Mouse (Mus musculus): ENCODE measurements around the gene Lrrc8a.
A peak's percentile ranks its signal among the peaks of the same experiment; 100 is the strongest.

Lrrc8a gene

DNA sequence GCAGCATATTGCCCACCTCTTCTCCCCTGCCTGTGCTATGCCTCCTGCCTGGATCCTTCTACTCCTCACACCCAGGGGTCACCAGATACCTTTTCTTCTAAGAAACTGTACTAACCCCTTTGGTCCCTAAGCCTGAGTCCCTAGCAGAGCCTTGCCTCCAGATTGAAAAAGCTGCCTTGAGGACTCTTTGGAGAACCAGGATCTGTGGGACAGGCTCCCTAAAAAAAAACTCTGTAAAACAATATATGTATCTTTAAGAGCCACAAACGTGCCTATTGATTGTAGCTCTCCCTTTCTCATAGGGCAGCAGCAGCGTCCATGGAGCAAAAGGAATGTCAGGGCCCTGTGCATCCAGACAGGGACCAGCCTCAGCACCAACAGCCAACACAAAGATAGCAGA lies 2.8 kb downstream of the Lrrc8a start, which contains the start of gene Gm28035:
TSS of gene Gm28035 (plus strand) at position 301 of the 400 bp plus-strand sequence.
- no peak for DNase-seq

DNA sequence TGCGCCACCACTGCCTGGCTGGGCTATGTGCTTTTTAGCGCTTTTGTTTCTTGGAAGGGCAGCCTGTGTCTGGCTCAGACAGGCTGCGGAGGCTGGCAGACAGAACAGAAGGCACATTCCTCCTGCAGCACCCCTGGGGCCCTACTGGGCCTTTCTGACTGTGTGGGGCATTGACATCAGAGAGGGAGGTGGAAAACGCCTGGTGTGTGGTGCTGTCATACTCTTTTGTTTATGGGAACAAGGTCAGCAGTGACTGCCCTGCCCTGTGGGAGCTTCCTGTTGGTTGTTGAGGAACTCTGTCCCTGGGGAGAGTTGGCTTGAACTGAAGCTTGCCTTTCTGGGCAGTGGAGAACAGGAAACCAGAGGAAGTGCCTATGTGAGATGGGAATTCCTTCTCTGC lies 5.0 kb downstream of the Lrrc8a start:
- DNase-seq = peak; percentile 82

DNA sequence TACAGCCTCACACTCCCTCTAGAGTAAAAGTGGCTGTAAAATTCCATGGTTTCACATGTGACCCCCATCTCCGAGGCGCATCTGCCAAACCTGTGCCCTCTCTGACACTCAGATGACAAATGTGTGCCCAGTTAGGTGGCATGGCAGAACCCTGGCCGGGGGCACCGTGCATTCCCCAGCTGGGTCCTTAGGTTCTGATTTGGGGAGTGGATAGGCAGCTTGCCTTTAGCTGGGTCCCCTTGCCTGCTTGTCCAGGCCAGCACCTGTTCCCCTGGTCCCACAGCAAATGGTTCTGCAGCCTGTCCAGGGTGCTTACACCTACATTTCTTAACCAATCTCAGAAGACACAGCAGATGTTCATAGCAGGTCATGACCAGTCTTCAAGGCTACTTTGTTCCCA lies 5.9 kb downstream of the Lrrc8a start:
- peak; percentile 25 for DNase-seq

DNA sequence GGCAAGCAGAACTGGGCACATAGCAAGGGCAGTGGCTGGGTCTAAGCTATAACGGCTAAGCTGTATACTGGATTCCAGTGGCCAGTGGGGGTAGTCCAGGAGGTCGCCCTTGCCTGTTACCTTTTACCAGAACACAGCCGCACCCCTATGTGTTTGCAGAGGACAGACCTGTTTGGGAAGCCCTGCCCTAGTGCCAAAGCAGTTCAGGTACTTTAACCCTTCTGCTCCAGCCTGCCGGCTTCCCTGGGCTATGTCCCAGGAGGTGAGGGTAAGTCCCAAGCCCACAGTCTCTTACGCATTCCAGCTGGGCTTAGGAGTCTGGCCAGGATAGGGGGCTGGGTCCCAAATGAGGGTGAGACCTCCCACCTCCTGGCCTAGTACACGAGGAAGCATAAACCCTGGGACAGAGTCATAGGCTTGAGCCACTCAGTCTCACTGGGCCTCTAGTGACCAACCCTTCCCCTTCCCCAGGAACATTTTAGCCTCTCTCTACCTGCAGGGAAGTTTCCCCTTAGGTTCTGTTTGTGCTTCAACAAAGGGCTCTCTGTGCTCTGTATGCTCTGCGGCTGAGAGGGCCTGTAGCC lies 7.2 kb downstream of the Lrrc8a start:
- DNase-seq = peak; percentile 27

DNA sequence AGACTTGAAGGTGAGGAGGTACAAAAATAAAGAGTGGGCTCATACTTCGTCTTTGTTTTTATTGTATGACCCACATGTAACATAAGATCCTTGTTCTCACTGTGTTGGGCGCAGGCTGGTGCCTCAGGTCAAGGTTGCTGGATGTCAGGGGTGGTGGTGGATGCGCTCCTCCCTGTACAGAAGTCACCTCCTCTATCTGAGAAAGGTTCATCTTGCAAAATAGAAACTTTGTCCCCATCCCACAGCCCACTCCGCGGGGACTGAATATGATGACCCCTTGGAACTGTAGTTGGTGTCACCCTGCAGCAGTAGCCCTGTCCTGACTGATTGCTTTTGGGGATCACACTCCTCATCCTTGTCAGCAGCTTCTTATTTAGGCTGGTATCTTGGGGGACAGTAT lies 9.5 kb downstream of the Lrrc8a start:
- DNase-seq = no peak

DNA sequence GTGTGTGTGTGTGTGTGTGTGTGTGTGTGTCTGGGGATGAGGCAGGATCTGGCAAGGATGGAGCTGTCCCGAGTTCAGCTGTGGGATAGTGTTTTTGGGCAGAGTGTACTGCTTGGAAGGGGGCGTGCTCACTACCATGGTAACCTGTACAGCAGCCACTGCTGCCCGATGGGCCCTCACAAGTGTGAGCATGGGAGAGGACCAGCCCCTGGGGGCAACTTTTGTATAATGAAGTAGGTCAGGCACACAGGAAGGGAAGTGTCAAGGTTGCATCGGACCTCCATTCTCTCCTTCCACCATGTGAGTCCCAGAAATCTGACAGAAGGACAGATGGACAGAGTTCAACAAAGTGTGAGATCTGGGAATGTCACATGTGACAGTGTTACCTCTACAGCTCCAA lies 10.2 kb downstream of the Lrrc8a start:
- DNase-seq = no peak

DNA sequence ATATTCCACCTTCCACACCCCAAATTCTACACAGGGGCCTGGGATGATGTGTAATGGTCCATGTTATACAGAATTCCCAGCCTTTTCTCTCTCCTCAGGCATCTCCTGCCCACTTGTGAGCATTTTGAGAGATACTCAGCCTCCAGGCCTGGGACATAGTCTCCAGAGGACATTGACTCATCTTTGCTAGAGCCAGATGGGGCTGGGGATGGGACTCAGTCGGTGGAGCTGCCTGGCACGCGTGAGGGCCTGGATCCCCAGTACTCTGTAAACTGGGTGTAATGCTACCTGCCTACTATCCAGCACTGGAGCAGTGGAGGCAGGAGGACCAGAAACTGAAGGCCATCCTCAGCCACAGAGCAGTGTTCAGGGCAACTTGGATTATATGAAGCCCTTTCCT lies 11.7 kb downstream of the Lrrc8a start:
- no peak for DNase-seq

DNA sequence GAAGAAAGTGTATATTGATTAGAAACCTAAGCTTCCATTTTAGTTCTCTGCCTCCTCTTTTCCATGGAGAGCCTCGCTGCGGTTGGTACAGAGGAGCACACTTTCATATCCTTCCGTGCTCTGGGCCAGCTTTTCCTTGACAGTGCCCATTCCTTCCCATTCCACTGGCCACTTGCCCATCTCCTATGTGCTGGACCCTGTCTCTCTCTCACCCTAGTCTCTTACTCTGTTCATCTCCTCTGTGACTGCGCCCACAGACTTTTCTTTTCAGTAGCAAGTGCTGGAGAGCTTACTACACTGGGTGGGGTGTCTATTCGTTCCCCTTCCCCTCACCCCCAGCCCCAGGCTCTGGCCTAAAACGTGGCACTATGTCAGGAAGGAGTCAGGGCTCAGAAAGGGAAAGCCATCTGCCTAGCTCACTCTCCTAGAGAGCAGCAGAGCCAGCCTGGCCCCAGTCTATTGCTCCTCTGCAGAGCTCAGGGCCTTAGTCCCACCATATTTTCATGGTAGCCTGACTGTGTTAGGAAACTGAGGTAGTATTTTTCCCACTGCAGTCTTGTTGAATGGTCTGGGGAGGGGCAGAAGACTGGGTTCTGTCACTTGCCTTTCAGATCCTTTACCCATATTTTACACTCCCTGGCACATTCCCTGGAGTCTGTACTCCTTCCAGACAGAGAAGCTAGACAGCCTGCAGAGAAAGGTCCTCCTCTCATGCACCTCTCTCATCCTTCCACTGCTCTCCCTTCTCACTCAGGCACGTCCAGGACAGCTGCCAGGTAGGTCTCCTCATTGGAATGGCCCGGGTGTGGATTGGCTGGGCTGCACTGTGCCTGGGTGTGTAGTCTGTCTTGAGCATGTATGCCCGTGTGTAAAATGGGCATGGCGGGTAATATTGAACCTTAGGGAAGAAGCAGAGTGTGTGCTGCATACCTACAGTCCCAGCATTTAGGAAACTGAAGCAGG lies 12.9 kb downstream of the Lrrc8a start:
- no peak for DNase-seq

DNA sequence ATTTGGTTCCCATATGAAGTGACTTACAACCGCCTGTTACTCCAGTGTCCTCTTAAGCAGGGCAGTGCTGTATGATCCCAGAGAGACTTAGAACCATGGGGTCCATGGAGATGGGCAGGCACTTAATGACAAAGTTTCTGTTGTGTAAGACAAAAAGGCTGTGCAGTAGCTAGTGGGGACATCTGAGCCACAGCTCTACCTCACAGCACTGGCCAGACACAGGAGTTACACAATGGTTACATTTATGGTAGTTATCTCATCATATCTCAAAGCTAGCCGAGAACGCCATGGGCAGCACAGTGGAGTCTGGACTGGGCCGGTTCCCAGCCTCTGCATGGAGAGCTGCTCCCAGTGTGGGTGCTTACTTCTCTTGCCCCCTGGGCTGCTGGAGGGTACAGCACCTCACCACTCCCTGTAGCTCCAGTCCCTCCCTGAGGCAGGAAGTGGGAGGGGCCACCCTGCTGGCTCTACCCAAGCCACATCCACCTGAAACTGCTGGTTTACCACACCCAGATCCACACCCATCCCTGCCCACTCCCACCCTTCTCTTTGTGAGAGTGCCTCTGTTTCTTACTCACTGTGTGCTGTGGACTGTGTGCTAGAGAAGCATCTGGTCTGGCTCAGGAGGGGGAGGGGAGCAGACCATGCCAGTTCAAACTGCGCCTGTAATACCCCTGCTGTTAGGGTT lies 14.0 kb downstream of the Lrrc8a start:
- no peak for DNase-seq

DNA sequence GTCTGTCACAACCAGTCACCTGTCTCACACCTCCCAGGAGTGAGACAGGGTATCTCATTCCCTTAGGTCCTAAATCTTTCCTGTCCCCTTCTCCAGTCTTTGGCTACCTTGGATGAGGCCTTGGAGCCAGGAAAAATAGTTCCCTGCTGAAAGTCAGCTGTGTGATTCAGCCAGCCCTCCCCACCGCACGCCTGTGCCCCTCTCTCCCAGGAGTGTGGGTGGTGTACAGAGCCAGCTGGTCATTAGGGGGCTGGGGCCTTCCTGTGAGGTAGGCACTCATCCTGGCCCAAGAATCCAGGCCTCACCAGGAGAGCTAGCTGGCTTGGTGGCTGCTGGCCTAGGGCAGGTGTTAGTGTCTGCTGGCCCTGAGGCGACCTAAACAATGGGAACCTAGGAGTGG lies 15.0 kb downstream of the Lrrc8a start:
- DNase-seq = no peak

DNA sequence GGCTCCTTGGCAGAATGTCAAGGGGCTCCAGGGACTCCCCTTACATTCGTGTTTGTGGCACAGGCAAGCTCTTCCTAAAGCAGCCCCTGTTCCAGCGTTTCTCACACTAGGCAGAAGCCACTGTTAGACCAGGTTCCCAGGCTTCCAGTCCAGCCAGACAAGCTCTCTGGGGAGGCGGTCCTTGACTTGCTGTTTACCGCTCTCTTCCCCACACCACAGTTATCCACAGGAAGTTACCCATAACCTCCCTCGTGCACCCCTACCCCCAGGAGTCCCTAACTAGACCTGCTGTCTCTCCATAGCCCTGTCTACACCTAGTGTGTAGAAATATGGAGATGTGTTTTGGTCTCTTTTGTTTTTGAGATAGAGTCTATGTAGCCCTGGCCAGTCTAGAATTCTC lies 16.3 kb downstream of the Lrrc8a start:
- no peak for DNase-seq

DNA sequence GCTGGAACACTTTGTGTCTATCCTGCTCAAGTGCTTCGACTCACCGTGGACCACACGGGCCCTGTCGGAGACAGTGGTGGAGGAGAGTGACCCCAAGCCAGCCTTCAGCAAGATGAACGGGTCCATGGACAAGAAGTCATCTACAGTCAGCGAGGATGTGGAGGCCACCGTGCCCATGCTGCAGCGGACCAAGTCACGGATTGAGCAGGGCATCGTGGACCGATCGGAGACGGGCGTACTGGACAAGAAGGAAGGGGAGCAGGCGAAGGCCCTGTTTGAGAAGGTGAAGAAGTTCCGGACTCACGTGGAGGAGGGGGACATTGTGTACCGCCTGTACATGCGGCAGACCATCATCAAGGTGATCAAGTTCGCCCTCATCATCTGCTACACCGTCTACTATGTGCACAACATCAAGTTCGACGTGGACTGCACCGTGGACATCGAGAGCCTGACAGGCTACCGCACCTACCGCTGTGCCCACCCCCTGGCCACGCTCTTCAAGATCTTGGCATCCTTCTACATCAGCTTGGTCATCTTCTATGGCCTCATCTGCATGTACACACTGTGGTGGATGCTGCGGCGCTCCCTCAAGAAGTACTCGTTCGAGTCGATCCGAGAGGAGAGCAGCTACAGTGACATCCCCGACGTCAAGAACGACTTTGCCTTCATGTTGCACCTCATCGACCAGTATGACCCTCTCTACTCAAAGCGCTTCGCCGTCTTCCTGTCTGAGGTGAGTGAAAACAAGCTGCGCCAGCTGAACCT lies 18.3 kb downstream of the Lrrc8a start:
- DNase-seq = no peak

DNA sequence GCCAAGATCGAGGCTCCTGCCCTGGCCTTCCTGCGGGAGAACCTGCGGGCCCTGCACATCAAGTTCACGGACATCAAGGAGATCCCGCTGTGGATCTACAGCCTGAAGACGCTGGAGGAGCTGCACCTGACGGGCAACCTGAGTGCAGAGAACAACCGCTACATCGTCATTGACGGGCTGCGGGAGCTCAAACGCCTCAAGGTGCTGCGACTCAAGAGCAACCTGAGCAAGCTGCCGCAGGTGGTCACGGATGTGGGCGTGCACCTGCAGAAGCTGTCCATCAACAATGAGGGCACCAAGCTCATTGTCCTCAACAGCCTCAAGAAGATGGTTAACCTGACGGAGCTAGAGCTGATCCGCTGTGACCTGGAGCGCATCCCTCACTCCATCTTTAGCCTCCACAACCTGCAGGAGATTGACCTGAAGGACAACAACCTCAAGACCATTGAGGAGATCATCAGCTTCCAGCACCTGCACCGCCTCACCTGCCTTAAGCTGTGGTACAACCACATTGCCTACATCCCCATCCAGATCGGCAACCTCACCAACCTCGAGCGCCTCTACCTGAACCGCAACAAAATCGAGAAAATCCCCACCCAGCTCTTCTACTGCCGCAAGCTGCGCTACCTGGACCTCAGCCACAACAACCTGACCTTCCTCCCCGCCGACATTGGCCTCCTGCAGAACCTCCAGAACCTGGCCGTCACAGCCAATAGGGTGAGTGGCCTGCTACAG lies 19.3 kb downstream of the Lrrc8a start:
- DNase-seq = peak; percentile 21

DNA sequence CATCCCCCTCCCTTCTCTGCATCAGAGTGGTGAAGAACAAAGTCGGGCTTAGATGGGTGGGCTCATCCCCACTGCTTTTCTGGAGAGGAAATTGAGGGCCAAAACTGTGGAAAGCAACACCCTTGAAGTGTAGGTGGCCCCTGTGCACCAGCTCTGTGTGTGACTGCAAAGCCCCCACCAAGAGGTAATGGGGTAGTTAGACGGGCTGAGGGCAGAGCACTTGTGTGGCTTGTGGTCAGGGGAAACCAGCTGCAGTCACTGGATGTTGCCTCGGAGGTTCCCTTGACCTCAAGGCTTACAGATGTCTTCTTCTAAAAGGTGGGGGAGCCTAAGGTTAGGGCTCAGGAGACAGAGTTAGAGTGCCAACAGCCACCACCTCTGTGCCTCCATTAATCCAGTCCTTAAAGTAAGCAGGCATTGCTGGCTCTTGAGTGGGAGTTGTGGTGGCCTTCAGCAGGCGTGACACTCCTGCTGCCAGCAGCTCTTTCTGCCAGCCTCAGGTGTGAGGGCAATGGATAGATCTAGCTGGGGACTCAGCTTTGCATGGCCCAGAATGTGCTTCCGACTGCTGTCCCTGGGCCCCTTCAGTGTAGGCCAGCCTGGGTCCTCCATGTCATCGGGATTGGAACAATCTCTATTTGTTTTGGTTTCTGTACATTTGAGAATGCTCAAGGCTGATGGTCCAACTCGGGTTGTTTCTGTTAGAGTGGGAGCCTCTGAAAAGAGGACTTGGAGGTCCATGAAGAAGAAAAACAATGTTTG lies 20.4 kb downstream of the Lrrc8a start:
- DNase-seq = no peak

DNA sequence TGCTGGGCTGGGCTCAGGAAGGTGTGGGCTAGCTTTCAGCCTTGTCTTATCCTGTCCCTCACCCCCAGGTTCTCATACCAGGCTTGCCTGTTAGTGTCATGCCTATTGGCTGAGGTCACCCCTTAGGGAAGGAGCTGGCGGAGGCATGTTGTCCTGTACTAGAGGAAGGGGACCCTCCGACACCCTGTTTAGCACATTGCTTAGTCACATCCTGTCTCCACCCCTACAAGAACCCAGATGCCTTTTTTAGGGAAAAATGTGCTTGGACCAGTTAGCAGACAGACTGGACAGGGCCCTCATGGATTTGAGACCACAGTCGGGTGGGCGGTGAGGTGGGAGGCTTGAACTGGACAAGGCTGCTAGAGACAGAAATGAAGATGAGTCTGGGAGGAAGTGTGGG lies 21.1 kb downstream of the Lrrc8a start:
- no peak for DNase-seq

DNA sequence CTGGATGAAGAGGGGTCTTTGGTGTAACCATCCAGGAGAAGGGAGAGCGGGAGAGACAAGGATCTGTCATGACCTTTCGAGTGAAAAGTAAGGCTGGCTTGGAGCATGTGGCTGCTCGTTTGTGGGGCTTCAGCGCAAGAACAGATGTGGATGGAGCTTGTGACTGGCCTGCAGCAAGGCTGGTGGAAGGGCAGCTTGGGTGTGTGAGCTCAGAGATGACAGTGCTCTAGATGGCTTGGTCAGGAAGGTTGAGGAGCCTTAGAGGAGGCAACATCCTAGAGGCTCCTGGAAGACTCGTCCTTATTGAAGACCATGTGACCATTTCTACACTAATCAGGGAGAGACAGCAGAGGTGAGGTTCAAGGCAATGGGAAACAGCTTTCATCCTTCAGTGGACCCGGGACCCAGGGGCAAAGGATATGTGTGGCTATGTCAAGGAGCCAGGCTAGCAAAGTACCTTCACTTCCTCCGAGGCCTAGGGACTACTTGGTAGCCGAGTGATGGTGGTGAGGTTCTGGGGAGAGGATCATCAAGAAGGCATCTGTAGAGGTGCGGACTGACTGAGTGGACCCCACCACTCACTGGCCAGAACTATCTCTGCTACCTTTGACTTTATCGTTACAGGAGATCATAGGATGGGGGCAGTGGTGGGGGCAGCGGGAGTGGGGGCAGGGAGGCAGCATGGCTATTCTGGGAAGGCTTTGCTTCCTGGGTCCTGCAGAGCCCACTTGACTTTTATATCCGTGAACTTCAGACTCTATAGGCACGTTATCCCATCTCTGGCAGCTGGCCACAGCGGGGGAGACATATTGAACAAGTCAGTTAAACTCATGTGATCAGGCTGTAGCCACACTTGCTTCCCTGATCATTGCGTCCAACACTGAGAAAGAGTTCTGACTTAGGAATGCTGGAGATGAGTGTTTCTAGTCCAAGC lies 21.9 kb downstream of the Lrrc8a start:
- no peak for DNase-seq

DNA sequence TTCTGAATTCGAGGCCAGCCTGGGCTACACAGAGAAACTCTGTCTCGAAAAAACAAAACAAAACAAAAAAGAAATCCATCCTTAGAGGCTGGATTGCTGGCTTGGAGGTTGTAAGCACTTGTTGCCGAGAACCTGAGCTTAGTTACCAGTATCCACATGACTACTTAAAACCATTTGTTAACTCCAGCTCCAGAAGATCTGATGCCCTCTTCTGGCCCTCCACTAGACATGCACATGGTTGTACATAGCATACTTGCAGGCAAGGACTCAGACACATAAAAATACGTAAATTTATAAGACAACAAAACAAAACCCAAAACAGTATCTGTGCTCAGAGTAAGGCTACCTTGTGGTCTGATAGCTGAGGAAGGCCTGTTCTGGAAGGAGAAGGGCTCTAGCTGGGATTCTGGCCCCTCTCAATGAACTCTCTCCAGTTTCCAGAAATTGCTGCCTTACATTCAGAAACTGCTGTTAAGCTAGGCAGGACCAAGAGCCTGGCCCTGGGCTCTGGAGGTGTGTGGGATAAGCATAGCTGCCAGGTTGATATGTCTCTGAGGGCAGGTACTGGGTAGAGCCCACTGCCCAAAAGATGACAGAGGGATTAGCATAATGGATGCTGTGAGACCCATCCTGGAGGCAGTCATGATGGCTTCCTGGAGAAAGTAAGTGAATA lies 23.7 kb downstream of the Lrrc8a start:
- DNase-seq = no peak

DNA sequence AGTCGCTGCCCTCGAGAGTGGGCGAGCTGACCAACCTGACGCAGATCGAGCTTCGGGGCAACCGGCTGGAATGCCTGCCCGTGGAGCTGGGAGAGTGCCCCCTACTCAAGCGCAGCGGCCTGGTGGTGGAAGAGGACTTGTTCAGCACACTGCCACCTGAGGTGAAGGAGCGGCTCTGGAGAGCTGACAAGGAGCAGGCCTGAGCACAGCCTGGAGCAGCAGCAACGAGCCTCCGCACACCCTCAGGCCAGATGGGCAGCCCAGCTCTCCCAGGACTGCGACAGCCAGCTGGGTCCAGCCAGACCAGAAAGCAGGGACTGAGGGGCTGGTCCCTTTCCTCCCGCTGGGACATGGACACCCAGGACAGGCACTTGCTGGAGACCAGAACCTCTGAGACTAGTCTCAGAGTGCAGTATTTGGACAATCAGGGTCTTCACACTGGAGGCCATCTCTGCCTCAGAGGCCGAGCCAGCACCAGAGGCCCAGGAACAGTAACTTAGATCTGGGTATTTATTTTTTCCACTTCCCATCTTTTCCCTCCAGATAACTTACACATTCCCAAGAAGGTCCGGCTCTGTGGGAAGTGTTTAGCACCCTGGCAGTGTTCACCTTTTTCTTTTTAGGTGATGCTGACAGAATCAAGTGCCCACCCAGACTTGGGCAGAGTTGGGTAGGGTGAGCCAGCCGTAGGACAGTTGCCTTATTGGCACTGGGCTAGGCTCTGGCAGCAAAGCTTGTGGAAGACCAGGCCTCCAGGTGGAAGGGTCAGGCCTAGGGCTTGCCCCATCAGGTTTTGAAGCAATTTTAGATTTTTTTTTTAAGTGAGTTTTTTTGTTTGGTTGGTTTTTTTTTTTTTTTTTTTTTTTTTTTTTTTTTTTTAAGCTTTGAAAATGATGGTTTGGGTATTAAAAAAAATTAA lies 24.7 kb downstream of the Lrrc8a start:
- DNase-seq = no peak

All from cerebellum, adult 9-11 months (tissue).